Mouse (Mus musculus): ENCODE measurements around the gene Vamp8. TPM values are rescaled to one million over a fixed set of nuclear protein-coding genes. Genes with fewer than 3 reads are reported as not detected.

Gene Vamp8
- polyA plus RNA-seq, 1 experiment: 435 TPM

DNA sequence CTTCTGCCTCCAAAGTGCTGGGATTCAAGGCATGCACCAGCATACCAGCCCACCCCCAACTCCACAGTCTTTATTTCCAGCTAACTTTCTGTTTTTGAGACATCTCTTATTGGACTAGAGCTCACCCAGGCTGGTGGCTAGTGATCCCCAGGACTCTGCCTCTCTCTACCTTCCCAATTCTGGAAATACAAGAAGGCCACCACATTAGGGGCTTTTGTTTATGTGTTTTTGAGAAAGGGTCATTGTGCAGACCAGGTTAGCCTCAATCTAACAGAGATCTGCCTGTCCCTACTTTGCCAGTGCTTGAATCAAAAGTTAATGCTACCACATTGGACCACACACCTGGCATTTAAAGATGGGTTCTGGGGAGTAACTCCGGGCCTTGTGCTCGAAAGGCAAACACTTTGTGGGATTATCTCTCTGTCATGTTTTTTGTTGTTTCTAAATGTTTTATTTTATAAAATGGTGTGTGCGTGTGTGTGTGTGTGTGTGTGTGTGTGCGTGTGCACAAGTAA lies 23.0 kb downstream of the Vamp8 start:
- no peak for TF ChIP-seq POLR2A (IDR thresholded peaks at IDR 0.05; ENCODE audit: borderline replicate concordance, extremely low read depth, low read depth, low read length)
- no peak for TF ChIP-seq CTCF (IDR thresholded peaks at IDR 0.05; ENCODE audit: insufficient read depth, low read length)
- WGBS: 81% methylated on average over 4 of the region's 4 CpGs
- Histone ChIP-seq H3K4me3 (replicated peaks; ENCODE audit: extremely low read depth, low read depth, low read length) (no peak overlapping the region), H3K4me1 (ENCODE audit: control insufficient read depth, insufficient read depth, low read length) (peaks cover 18% of the 10 kb centered on the region)
- DNase-seq: no peak

DNA sequence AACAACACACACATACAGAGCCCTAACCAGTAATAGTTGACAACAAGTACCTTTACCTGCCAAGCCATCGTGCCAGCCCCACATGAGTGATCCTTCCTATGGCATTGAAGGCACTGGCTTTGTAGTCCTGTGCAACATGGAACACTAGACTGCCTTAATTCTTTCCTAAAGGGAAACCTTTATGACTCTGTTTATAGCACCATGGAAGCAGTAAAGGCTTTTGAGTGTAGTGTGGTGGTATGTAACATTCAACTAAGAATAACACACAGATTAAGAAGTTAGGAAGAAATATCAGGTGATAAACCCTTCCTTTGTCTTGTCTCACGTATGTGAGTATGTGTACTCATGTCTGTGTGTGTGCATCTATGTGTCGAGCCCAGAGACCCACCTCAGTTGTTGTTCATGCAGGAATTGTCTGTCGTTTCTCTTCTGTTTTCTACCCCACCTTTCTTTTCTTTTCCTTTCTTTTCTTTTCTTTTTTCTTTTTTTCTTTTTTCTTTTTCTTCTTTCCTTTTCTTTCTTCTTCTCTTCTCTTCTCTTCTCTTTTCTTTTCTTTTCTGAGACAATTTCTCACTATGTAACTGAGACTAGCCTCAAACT lies 23.6 kb downstream of the Vamp8 start, which contains the start of gene Rnf181:
Rnf181 (minus strand) TSS at position 113 of the 600 bp plus-strand sequence.
- WGBS: 77% methylated on average over 4 of the region's 4 CpGs
- Histone ChIP-seq H3K4me1 (ENCODE audit: control insufficient read depth, insufficient read depth, low read length) (peaks cover 16% of the 10 kb centered on the region), H3K4me3 (replicated peaks; ENCODE audit: extremely low read depth, low read depth, low read length) (no peak within 1 kb of the TSS)
- no peak for TF ChIP-seq CTCF (IDR thresholded peaks at IDR 0.05; ENCODE audit: insufficient read depth, low read length)
- TF ChIP-seq POLR2A (IDR thresholded peaks at IDR 0.05; ENCODE audit: borderline replicate concordance, extremely low read depth, low read depth, low read length): no peak
- no peak for DNase-seq

DNA sequence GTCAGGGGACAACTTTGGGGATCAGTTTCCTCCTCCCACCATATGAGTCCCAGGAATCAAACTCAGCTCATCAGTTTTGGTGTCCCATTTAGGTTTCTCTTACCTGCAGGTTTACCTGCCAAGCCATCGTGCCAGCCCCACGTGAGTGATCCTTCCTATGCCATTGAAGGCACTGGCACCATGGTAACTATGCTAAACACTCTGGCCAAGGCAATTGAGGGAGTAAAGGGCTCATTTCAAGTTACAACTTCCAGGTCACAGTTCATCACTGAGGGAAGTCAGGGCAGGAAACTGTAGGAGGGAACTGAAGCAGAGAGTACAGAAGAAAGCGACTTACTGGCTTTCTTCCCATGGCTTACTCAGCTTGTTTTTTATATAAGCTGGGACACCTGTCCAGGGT lies 24.2 kb downstream of the Vamp8 start:
- Histone ChIP-seq H3K4me3 (replicated peaks; ENCODE audit: extremely low read depth, low read depth, low read length) (no peak overlapping the region), H3K4me1 (ENCODE audit: control insufficient read depth, insufficient read depth, low read length) (peaks cover 13% of the 10 kb centered on the region)
- no peak for TF ChIP-seq CTCF (IDR thresholded peaks at IDR 0.05; ENCODE audit: insufficient read depth, low read length)
- no peak for TF ChIP-seq POLR2A (IDR thresholded peaks at IDR 0.05; ENCODE audit: borderline replicate concordance, extremely low read depth, low read depth, low read length)
- WGBS: 46% methylated on average over 3 of the region's 3 CpGs
- DNase-seq: no peak

DNA sequence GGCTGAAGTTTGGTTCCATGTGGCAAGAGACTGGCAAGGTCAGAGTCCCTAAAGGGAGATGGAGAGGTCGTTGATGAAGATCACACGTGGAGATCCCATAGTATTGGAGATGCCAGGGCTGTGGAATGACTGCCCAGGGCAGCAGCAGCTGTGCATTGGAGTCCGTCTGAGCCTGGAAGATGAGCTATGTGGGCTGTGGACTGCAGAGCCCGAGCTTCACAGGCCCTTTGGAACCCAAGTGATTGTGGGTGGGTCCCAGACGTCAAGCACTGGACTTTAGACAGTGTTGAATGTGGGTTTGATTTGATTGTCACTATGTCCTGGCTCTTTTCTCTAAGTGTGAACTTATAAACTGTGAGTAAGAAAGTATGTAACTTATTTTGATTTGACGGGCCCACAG lies 25.5 kb downstream of the Vamp8 start:
- 66% methylated on average over 6 of the region's 6 CpGs for WGBS
- Histone ChIP-seq H3K4me1 (ENCODE audit: control insufficient read depth, insufficient read depth, low read length) (peaks cover 11% of the 10 kb centered on the region), H3K4me3 (replicated peaks; ENCODE audit: extremely low read depth, low read depth, low read length) (no peak overlapping the region)
- DNase-seq: no peak
- TF ChIP-seq CTCF (IDR thresholded peaks at IDR 0.05; ENCODE audit: insufficient read depth, low read length) (no peak), POLR2A (IDR thresholded peaks at IDR 0.05; ENCODE audit: borderline replicate concordance, extremely low read depth, low read depth, low read length) (no peak)

DNA sequence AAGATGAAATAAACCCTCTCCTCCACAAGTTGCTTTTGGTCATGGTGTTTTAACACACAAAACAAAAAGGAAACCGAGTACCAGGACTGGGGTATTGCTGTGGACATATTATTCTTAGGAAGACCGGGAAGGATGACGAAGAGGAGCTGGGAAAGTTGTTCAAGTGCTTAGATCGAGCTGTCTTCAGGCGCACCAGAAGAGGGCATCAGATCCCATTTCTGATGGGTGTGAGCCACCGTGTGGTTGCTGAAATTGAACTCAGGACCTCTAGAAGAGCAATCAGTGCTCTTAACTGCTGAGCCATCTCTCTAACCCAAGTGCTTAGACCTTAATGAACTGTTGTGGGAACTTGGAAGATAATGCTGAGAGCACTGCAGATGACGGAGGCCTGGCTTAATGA lies 26.5 kb downstream of the Vamp8 start:
- WGBS: 34% methylated on average over 7 of the region's 7 CpGs
- H3K4me1 ChIP-seq (ENCODE audit: control insufficient read depth, insufficient read depth, low read length): peaks cover 8% of the 10 kb centered on the region
- DNase-seq: no peak
- no peak overlapping the region for H3K4me3 ChIP-seq (replicated peaks; ENCODE audit: extremely low read depth, low read depth, low read length)
- TF ChIP-seq CTCF (IDR thresholded peaks at IDR 0.05; ENCODE audit: insufficient read depth, low read length) (peak; percentile 50; the same call in 1 of the 2 replicates), POLR2A (IDR thresholded peaks at IDR 0.05; ENCODE audit: borderline replicate concordance, extremely low read depth, low read depth, low read length) (no peak)

DNA sequence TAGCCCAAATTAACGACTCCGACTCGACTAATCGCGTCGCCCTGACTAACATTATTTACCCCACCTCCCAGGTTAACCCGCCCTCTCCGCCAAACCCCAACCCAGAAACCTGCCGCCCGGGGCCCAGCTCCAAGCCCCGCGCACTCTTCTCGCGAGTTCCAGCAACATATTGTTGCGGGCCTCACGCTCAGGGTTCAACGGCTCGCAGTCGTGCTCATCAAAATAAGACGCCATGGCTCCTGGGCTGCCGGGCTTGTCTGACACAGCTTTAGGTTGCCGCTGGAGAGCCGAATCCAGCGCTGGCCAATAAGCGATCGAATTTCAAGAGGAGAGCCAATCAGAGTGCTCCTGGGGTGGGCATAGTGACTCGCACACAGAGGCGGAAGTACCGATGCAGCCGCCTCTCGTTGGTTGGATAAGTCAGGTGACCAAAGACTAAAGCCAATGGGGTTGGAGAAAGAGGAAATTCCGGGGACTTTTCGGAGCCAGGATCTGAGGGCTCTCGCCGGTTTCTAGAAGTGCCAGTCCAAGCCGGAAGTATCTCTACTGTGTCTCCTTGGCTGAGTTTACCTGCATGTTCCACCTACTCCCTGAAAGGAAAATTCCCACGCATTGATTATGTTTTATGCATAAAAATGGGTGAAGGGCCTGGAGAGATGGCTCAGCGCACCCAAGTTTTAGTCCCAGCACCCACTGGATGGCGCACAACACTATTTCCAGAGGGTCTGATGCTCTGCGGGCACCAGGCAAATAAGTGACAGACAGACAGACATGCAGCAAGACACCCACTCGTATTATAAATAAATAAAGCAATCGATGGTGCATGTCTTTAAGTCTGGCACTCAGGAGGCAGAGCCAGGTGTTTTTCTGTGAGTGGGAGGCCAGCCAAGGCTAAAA lies 28.1 kb downstream of the Vamp8 start:
- Histone ChIP-seq H3K4me3 (replicated peaks; ENCODE audit: extremely low read depth, low read depth, low read length) (peak overlapping the region; percentile 75), H3K4me1 (ENCODE audit: control insufficient read depth, insufficient read depth, low read length) (peaks cover 8% of the 10 kb centered on the region)
- peak; percentile 95 for DNase-seq
- under 1% methylated on average over 42 of the region's 42 CpGs for WGBS
- TF ChIP-seq POLR2A (IDR thresholded peaks at IDR 0.05; ENCODE audit: borderline replicate concordance, extremely low read depth, low read depth, low read length) (peak; percentile 83; the same call in 1 of the 2 replicates), CTCF (IDR thresholded peaks at IDR 0.05; ENCODE audit: insufficient read depth, low read length) (peak; percentile 19; the same call in 1 of the 2 replicates)

DNA sequence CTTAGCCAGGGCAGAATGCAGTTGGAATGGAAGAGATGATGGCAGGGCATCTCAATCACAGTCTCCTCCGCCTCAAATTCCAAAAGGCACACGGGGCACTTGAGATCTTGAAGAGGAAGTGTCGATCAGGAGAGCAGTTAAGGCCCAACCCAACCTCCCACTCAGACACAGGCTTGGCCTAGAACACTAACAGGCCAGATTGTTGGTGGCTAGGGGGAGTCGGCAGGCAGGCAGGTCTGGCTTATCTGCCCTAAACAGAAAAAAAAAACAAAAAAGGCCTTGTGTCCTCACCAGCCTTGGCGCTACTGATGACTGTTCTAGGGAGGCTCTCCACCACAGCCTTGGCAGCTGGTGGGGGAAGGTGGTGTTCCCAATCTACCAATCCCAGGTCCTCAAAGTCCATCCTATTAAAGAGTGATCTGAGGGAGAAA lies 29.4 kb downstream of the Vamp8 start:
- peak overlapping the region; percentile 2 for H3K4me3 ChIP-seq (replicated peaks; ENCODE audit: extremely low read depth, low read depth, low read length)
- peaks cover 8% of the 10 kb centered on the region for H3K4me1 ChIP-seq (ENCODE audit: control insufficient read depth, insufficient read depth, low read length)
- WGBS: 29% methylated on average over 5 of the region's 5 CpGs
- TF ChIP-seq CTCF (IDR thresholded peaks at IDR 0.05; ENCODE audit: insufficient read depth, low read length) (no peak), POLR2A (IDR thresholded peaks at IDR 0.05; ENCODE audit: borderline replicate concordance, extremely low read depth, low read depth, low read length) (no peak)
- DNase-seq: no peak

DNA sequence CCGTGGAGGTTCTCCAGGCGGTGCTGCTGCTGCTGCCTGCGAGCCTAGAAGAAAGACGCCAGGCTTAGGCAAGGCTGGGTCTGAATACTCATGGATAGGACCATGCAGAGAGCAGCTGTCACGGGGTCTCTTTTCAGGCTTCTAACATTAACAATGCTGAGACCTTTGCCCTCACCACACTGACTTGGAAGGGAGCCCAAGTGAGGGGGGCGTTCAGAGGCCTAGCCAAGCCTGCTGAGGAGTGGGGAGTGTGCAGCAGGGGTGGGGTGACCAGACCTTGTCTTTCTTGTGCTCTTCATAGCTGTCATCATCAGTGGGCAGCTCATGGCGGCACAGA lies 29.9 kb downstream of the Vamp8 start:
- WGBS: 55% methylated on average over 7 of the region's 7 CpGs
- H3K4me3 ChIP-seq (replicated peaks; ENCODE audit: extremely low read depth, low read depth, low read length): no peak overlapping the region
- peaks cover 10% of the 10 kb centered on the region for H3K4me1 ChIP-seq (ENCODE audit: control insufficient read depth, insufficient read depth, low read length)
- TF ChIP-seq CTCF (IDR thresholded peaks at IDR 0.05; ENCODE audit: insufficient read depth, low read length) (no peak), POLR2A (IDR thresholded peaks at IDR 0.05; ENCODE audit: borderline replicate concordance, extremely low read depth, low read depth, low read length) (no peak)
- DNase-seq: no peak

DNA sequence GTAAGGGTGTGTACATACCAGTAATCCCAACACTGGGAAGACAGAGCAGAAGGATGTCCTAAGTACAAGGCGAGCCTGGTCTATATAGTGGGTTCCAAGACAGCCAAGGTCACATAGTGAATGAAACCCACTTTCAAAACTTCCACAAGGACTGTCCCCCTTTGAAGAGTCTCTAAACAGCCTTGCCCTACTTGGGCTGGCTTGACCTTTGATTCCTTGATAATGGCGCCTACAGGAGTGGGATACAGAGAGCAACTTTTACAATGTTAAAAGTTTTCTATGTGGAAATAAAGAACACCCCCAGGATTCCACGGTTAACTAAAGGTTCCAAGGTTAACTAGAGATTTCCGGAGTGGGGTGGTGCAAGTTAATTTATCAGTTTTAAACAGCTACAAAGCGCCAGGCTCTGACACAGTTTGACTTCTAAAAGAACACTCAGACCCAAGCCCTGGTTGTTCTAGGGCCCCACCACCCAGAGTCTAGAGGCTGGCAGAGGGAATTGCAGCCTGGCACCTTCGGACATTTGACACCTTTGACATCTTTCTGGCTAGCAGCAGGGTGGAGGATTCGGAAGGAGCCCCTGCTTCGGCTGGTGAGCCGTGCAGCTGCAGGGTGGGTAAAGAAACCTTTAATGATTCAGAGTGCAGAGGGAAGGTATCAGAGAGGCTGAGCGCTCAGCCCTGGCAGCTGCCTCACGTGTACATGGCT lies 30.5 kb downstream of the Vamp8 start:
- 69% methylated on average over 11 of the region's 11 CpGs for WGBS
- TF ChIP-seq POLR2A (IDR thresholded peaks at IDR 0.05; ENCODE audit: borderline replicate concordance, extremely low read depth, low read depth, low read length): no peak
- TF ChIP-seq CTCF (IDR thresholded peaks at IDR 0.05; ENCODE audit: insufficient read depth, low read length): no peak
- peaks cover 10% of the 10 kb centered on the region for H3K4me1 ChIP-seq (ENCODE audit: control insufficient read depth, insufficient read depth, low read length)
- DNase-seq: no peak
- H3K4me3 ChIP-seq (replicated peaks; ENCODE audit: extremely low read depth, low read depth, low read length): no peak overlapping the region

All from lung, adult 2 months (tissue).